Mouse (Mus musculus): ENCODE measurements around the gene Tada2b.

Gene Tada2b

GRCm38 (mm10) chr5:36444611-36445010, 39.5 kb downstream of the Tada2b start:
- DNase-seq: no peak

DNA sequence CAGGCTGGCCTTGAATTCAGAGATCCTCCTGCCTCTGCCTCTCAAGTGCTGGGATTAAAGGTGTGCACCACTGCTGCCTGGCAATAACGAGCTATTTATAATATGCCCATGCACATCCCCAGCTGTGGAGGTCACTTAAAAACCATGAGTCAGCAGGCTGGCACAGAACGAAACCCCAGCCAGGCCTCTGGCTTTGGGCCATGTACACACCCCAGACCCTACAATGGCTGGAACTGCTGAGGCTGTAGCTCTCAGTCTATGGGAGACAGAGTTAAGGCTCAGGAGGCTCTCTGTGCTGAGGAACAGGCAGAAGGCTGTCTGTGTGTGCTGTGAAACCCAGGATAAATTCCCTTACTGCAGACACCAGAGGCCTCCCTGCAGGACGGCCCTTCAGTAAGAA, 43.3 kb downstream of the Tada2b start:
- no peak for DNase-seq

DNA sequence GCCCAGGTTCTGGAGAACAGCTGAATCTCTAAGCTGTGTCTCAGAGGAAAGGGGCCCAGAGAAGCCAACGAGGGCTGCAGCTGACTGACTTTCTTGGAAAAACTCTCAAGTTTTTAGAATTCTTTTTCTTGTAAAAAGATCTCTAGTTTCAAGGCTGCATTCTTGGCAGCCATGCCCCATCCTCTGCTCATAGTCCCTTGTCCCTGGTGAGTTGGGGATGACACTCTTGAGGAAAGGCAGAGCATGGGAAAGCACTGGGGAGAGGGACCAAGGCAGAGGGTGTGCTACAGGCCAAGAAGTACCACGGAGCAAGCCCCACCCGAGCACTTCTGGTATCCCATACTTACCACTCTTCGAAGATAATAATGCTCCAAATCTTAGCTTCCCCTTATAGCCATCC, 47.2 kb downstream of the Tada2b start:
- DNase-seq: no peak

DNA sequence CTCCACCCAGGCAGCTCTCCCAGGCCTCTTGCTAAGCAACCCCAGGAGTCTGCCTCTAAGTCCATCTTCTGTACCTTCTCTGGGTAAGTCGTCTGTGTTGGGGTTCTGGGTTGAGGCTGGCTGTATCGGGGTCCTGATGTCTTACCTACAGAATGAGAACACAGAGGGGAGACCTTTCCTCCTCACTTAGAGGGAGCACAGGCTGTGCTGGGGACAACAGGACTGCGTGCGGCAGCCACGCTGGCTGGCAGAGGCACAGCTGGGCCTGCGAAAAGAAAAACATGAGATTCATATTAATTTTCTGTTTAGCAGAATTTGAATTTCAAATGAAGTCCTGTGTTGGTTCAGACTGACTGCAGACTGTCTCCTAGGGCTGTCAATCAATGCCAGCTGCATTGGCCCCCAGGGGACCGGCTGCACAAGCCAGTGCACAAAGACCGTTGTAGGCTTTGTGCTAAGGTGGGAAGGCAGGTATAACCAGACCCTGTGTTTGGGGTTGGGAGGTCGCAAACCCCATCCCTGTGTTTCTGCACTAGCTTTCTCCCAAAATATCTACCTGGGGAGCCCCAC, 49.6 kb downstream of the Tada2b start:
- DNase-seq: no peak

DNA sequence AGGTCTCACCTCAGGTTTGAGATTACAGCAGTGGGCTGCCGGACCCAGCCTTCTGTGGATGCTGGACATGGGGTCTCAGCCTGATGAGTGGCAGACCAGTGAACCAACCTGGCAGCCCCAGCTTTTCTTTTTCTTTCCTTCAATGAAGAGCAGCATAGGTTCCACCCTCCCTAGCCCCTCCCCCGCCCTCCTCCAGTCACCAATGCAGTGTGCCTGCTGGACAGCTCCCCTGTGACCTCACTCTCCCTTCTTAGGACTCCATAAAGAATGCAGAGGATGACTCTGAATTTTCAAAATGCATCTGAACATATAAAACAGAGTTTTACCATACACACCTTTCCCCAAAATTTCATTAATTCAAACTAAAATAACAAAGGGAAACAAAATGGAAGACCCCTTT, 52.4 kb downstream of the Tada2b start:
- no peak for DNase-seq

DNA sequence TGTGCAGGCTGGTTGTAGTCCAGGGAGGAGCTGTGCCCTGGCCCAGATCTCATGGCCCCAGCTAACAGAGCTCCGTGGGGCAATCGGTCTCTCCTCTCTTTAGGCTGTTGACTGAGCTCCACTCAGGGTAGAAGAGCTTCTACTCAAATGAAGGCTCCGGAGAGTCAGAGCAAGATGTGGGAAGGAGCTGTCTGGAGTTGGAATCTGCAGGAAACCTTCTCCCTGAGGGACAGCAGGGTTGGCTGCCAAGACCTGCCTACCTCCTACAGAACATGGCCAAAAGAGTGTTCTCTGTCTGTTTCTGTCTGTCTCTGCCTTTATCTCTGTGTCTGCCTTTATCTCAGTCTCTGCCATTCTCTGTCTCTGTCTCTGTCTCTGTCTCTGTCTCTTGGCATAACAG, 54.5 kb downstream of the Tada2b start:
- DNase-seq: no peak

GRCm38 (mm10) chr5:36427831-36428230, 56.3 kb downstream of the Tada2b start:
- no peak for DNase-seq

DNA sequence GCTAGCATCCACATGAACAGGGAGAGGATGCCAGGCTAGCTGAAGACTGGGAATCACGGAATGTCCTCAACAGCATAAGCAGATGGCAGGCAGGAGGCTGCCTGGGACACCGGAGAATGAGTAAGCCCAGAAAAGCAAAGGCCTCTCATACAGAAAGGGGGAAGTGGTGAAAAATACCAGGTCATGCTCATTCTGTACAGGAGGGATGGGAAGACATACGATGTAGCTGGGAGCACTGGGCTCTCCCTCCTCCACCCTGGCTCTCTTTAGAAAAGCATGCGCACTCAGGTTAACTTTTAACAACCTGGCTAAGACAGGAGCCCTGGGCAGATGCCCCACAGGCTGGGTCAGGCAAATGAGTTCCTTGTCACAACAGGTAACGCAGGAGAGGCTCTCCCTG, 57.7 kb downstream of the Tada2b start:
- DNase-seq: peak; percentile 67

- peak; percentile 17 for DNase-seq
These were observed 59.4 kb downstream of the Tada2b start for GRCm38 (mm10) chr5:36424676-36425075.

All from kidney, postnatal 14 days (tissue).